Mouse (Mus musculus) cerebellum, postnatal 4 days (tissue): Measurements from ENCODE around the gene Hyal3.
A peak's percentile ranks its signal among the peaks of the same experiment; 100 is the strongest.

ENCODE experiments used
- DNase-seq, 2 experiments: peaks; one replicate each; pipeline ENCODE4 v3.0.0; 2022; ENCODE audit warnings: low spot score in 2 of 2, mixed read lengths in 1 of 2

Hyal3 gene

DNA sequence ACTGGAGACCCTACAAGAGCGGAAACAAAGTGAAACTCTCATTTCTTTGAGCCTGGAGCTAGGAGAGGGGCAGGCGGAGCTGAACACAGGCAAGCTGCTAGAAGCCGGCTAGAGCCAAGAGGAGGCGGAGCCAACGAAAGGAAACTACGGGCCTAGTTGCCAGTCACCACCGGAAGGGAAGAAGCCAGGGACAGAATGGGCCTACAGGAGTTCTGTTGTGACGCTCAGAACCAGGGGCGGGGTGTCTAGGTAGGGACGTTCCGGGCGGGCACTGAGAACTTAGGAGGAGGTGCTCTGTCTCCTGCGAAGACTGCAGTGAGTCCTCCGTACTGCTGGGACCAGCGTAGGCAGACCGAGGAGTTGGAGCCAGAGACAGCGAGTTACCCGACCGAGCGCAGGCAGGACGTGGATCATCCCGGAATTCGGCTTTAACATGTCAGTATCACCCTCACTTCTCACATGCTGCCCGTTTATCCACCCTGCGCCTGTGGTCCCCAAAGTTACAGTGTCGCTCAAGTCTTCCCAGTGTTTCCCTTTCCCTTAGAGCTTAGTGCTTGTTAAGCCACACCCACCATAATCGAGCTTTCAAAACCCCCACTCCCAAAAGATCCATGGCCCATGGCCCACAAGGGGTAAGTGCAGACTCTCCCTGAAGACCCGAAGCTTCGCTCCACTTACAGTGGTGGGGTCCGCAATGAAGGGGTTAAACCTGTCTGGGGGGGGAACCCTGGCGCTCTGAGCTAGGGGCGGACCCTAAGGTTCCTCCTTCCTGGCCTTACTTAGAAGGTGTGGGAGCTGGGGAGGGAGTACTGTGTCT is at the start of gene Hyal3:
Gene Hyal3 (plus strand): TSS at position 318 of the 817 bp plus-strand sequence.
- peak; percentile 59 to 79 for DNase-seq

DNA sequence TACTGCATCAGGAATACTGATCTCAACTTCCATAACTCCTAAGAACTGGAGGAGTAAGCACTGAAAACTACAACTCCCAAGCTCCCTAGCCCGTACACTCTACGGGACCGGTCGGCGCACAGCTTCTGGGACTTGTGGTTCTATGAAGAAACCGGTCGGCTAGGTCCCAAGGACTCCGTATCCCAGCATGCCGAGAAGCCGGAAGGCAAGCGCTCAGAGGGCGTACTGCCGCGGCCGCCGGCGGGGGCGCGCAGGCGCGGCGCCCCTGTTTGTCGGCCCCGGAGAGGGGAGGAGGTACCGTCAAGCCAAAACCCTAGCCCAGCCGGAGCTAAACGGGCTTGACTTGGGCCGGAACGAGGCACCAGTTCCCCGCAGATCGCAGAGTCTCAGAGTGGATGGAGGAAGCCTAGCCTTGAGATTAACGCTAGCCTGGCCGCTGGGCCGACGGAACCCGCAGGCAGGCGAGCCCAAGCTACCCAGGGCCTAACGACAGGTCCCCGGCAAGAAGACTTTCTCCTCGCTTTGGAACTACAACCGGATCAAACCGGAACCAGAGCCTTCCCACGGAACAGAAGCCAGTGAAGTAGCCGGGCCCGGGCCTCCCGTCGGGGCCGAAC is 46.7 kb upstream of the Hyal3 start, which contains the start of gene Tmem115:
Gene Tmem115 (plus strand): TSS at position 155 of the 617 bp plus-strand sequence.
- peak; percentile 75 to 89 for DNase-seq

- DNase-seq, result no peak
Observed at GRCm38 (mm10) chr9:107534408-107535202, 46.0 kb upstream of the Hyal3 start.

DNA sequence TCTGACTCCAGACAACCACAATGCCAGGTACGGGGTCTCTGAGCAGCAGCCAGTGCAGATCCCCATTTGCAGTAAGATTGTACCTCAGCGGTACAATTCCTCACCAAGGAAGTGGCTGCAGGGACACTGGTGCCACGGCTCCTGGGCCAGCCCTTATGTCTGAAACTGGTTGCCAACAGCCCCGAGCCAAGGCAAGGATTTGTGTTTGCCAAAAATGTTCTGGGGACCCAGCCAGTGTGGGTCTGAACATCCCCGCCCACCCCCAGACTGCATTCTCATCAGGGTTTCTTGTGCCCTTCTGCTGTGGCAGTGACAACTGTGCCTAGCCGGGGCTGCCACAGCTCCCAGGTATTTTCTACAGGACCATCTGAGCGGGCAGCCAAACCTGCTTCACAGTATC is 42.4 kb upstream of the Hyal3 start:
- no peak for DNase-seq

- DNase-seq, result no peak
Observed at GRCm38 (mm10) chr9:107538711-107539110, 41.9 kb upstream of the Hyal3 start.

- DNase-seq, result no peak
Observed at GRCm38 (mm10) chr9:107539940-107540339, 40.7 kb upstream of the Hyal3 start.

DNA sequence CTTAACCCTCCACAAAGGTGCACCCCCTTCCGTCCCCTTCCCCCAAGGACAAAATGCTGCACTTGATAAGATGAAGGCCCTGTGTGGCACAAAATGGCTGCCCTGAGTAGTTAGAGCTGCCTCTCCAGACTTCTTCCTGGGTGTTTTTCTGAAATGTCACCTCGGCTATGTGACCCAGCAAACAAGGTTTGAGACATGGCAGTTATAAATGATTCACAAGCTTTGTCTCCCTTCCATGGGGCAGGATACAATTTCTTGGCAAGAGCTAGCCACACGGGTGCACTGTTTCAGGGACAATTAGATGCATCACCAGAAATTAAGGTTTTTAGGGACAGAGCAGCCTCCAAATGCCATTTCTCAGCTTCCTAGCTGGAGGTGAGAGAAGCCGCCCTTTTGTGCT is 40.2 kb upstream of the Hyal3 start:
- no peak for DNase-seq

DNA sequence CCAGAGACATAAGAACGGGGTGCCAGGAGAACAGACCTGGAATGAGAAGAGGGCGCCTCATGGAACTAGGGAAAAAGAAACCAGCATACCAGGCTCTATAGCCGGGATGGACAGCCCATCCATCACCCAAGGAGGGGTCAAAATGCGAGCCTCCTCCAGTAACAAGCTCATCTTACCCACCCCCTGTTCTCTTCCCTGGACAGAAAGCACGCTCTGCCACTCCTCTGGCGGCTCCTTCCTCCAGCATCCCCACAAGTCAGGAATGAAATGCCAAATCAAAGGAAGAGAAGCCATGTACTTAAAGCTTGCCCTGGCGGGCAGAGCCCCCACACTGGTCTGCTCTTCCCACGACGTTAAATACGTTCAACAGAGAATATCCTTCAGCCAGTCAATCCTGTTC is 39.6 kb upstream of the Hyal3 start:
- no peak for DNase-seq

DNA sequence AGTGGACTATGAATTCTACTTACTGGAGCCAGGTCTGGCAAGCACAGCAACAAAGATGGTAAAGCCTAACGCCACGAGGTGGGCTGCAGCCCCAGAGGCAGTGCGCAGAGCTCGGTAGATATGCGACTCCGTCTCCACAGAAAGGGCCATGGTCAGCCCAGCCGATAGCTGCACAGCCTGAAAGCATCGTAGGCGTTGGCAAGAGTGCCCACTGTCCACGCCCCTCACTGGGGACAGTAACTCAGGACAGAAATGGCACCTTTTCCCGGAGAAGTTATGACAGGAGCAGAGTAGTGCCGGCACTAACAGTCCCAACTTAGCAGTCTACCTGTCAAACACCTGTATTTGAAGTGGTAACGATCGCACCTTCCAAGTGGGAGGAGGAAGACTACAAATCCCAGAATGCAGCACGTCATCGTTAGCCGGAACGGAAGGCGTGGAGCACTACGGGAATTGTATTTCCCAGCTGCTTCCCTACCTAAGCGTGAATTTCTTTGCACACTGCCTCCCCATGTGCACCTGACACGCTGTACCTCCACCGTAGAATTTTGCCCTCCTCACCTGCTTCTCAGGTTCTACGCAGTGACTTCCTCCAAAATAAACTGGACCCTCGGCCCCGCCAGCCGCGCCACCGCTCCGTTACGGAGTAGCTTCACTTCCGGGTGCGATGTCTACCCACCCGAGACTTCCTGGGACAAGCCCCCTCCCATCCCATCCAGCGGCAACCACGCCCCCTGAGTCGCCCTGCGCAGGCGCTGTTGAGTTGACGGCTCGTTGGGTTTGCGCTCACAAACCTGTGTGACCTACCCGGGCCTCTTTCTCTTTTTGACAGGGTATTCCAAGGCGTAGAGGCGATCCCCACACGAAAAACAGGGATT is 38.9 kb upstream of the Hyal3 start, which contains the start of the genes Cyb561d2 and Nprl2:
Gene Cyb561d2 (minus strand): TSS at position 720 of the 878 bp plus-strand sequence.
Gene Nprl2 (plus strand): TSS at position 753 of the 878 bp plus-strand sequence.
- DNase-seq, result peak; percentile 86 to 92

DNA sequence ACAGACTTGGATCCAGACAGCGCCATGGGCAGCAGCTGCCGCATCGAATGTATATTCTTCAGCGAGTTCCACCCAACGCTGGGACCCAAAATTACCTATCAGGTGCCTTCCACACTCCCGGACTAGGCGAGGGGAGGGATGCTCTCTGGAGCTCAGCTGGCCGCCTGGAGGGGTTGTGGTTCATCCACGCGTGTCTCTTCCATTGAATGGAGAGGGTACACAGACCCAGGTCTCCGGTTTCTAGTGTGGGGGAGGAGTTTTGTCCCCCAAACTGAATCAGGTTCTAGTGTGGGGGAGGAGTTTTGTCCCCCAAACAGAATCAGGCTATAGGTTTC is 38.3 kb upstream of the Hyal3 start:
- DNase-seq, result no peak

GRCm38 (mm10) chr9:107542721-107543120 is 37.9 kb upstream of the Hyal3 start:
- no peak for DNase-seq

DNA sequence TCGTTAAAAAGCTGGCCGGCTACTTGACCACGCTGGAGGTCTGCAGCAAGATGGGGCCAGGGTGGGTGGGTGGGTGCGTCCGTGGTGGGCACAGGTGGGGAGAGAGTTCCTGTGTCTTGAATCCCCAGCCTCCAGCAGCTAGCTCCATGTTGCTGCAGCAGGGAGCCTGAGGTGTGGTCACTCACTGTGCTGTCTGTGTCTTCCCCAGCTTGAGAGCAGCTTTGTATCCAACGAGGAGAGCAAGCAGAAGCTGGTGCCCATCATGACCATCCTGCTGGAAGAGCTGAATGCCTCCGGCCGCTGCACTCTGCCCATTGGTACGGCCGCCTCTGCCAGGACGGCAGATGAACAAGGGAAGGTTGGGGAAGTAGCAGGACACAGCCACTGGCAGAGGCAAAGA is 37.3 kb upstream of the Hyal3 start:
- no peak for DNase-seq

DNA sequence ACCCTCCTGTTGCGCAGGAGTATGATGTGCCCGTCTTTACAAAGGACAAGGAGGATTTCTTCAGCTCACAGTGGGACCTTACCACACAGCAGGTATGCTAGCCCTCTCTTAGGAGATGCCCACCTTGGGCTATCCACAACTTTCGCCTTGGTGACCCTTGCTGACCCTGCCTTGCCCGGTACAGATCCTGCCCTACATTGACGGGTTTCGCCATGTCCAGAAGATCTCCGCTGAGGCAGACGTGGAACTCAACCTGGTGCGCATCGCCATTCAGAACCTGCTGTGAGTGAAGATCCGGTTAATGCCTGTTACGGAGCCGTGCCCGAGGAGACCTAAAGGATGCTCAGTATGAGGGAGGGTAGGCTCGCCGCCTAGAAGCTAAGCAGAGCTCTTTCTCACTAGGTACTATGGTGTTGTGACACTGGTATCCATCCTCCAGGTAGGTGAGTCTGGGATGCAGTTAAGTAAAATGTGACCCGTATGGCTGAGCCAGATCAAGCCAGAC is 36.4 kb upstream of the Hyal3 start:
- no peak for DNase-seq

DNA sequence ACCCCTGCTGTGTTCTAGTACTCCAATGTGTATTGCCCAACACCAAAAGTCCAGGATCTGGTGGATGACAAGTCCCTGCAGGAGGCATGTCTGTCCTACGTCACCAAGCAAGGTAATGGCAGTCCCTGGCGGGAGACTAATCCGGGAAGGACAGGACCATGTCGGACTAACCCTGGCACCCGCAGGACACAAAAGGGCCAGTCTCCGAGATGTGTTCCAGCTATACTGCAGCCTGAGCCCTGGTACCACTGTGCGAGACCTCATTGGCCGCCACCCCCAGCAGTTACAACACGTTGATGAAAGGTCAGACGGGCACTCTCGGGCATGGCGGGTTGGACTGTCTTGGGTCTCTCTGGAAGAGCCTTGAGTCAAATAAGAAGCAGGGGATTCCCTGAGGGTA is 35.9 kb upstream of the Hyal3 start:
- no peak for DNase-seq

- no peak for DNase-seq
Observed at GRCm38 (mm10) chr9:107545199-107545598, 35.4 kb upstream of the Hyal3 start.

DNA sequence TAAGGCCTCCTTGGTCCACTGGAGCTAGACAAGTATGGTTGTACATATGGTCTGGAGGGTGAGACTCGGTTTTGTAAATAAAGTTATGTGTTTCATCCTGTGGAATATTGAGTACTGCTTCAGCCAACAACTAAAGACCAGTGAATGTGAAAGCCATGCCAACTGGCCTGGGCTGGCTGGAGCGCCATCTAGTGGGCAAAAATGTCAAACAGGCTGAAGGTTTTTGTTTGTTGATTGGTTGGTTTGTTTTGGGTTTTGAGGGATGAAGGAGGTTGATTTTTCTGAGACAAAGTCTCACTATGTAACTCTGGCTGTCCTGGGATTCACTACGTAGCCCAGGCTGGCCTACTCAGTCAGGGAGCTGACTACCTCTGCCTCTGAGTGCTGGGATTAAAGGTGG is 35.0 kb upstream of the Hyal3 start:
- DNase-seq, result peak; percentile 63 to 85

DNA sequence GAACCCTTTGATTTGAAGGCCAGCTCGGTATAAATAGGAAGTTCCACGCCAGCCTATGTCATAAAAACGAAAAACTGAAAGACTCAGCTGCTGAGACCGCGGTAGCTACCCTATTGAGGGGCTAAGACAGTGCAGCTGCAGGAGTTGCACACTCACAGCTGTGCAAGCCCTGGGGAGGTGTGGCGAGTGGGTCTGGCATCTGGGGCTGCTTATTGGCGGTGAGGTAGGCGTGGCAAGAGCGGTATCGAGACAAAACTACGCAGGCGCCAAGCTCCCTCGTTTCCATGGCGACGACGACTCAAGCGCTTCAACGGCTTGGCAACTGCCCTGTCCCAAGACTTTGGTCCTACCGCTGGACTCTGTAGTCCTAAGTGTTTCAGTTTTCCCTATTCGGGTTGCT is 33.6 kb upstream of the Hyal3 start, which contains the start of gene Zmynd10:
Gene Zmynd10 (plus strand): TSS at position 273 of the 400 bp plus-strand sequence.
- DNase-seq, result peak; percentile 46 to 78

GRCm38 (mm10) chr9:107547957-107548356 is 32.7 kb upstream of the Hyal3 start:
- no peak for DNase-seq

DNA sequence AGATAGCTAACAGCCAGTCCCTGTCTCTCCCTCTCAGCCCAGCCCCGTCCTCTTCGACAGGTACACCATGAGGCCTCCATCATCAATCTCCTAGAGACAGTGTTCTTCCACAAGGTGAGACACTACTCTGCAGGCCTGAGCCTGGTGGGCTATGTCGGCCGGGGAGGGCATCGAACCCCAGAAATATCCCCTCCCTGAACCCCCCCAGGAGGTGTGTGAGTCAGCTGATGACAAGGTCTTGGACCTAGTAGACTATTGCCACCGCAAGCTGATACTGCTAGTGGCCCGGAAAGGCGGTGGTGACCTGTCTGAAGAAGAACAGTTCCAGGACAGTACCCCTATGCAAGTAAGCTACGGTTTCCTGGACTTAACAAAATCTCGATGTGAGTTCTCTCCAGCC is 31.8 kb upstream of the Hyal3 start:
- no peak for DNase-seq

DNA sequence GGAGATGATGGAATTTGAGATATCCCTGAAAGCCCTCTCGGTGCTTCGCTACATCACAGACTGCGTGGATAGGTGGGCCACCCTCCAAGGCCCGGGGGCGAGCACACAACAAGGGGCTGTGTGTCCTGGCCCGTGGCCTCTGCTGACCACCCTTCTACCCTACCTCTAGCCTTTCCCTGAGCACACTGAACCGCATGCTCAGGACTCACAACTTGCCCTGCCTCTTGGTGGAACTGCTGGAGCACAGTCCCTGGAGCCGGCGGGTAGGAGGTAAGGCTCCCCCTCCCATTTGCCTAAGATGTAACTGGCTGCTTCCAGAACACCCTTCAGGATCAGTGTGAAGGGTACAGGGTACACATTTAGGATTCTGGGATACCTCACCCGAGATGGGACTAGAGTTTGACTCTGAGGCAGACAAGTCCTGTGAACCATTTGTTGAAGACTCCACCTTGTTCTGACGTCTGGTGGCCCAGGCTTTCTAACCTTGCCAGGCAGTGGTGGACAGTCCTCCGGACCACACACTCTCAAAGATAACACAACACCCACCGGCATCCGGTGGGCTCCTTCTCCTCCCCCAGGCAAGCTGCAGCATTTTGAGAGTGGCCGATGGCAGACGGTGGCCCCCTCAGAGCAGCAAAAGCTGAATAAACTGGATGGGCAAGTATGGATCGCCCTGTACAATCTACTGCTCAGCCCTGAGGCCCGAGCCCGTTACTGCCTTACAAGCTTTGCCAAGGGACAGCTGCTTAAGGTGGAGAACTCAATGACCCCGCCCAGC is 31.1 kb upstream of the Hyal3 start:
- no peak for DNase-seq
